Mouse (Mus musculus): ENCODE results near the gene Hdac10.

Hdac10 gene

GRCm38 (mm10) chr15:89076156-89076731, 52.3 kb downstream of the Hdac10 start:
- in situ Hi-C loops (cut with MboI, MseI) = no loop called here

- in situ Hi-C loops (cut with MboI, MseI) = no loop called here
These were observed 52.9 kb downstream of the Hdac10 start for GRCm38 (mm10) chr15:89075478-89076147.

GRCm38 (mm10) chr15:89074613-89075477, 53.7 kb downstream of the Hdac10 start, which contains the start of gene Trabd:
TSS of gene Trabd (plus strand) at chr15:89075124.
- in situ Hi-C loops (cut with MboI, MseI) = no loop called here

GRCm38 (mm10) chr15:89073993-89074603, 54.4 kb downstream of the Hdac10 start:
- in situ Hi-C loops (cut with MboI, MseI) = no loop called here

All from regulatory T cell (primary cell).